Mouse (Mus musculus): Measurements from ENCODE around the gene Wt1. TPM values are rescaled to one million over a fixed set of nuclear protein-coding genes. Genes with fewer than 3 reads are reported as not detected.

Wt1 gene
- polyA plus RNA-seq, 1 experiment from 2014 or later = not detected

- H3K4me3 ChIP-seq (ENCODE audit: low read depth, low read length) = no peak within 1 kb of the TSS
- no peaks in the 10 kb centered on the region for H3K27me3 ChIP-seq (replicated peaks; ENCODE audit: control insufficient read depth, insufficient read depth, low read length)
- peaks cover 13% of the 10 kb centered on the region for H3K4me1 ChIP-seq (ENCODE audit: control insufficient read depth, insufficient read depth, low read length)
- no peak within 1 kb of the TSS for H3K27ac ChIP-seq (ENCODE audit: low read depth, low read length)
- ATAC-seq = no peak
- no peak within 1 kb of the TSS for H3K4me2 ChIP-seq (ENCODE audit: low read length)
- DNase-seq (ENCODE audit: low spot score) = no peak
- no peak within 1 kb of the TSS for H3K9ac ChIP-seq (ENCODE audit: low read length)
- 94% methylated on average over 2 of the region's 2 CpGs for WGBS
- no peaks in the 10 kb centered on the region for H3K36me3 ChIP-seq (ENCODE audit: control insufficient read depth, insufficient read depth, low read length)
- H3K9me3 ChIP-seq (replicated peaks; ENCODE audit: control insufficient read depth, low read length) = no peaks in the 10 kb centered on the region
Measured at GRCm38 (mm10) chr2:105091718-105092117, 34.6 kb upstream of the Wt1 start, which contains the start of gene Gm11060. Gene Gm11060 (plus strand): TSS chr2:105092018.

- Histone ChIP-seq H3K9ac (ENCODE audit: low read length) (no peak overlapping the region), H3K9me3 (replicated peaks; ENCODE audit: control insufficient read depth, low read length) (no peaks in the 10 kb centered on the region), H3K4me2 (ENCODE audit: low read length) (no peak overlapping the region), H3K27ac (ENCODE audit: low read depth, low read length) (no peak overlapping the region), H3K27me3 (replicated peaks; ENCODE audit: control insufficient read depth, insufficient read depth, low read length) (no peaks in the 10 kb centered on the region), H3K4me1 (ENCODE audit: control insufficient read depth, insufficient read depth, low read length) (no peaks in the 10 kb centered on the region; the same call in 1 of the 2 replicates), H3K36me3 (ENCODE audit: control insufficient read depth, insufficient read depth, low read length) (no peaks in the 10 kb centered on the region), H3K4me3 (ENCODE audit: low read depth, low read length) (no peak overlapping the region)
- 89% methylated on average over 22 of the region's 22 CpGs for WGBS
- no peak for ATAC-seq
- DNase-seq (ENCODE audit: low spot score) = no peak
Measured at GRCm38 (mm10) chr2:105097294-105097953, 28.9 kb upstream of the Wt1 start.

- H3K9ac ChIP-seq (ENCODE audit: low read length) = no peak overlapping the region
- ATAC-seq (0 out of 2 replicates have a peak, but pooled peaks have one; percentile 12), DNase-seq (ENCODE audit: low spot score) (peak; percentile 44)
- no peak overlapping the region for H3K4me2 ChIP-seq (ENCODE audit: low read length)
- H3K27me3 ChIP-seq (replicated peaks; ENCODE audit: control insufficient read depth, insufficient read depth, low read length) = no peaks in the 10 kb centered on the region
- no peaks in the 10 kb centered on the region for H3K9me3 ChIP-seq (replicated peaks; ENCODE audit: control insufficient read depth, low read length)
- H3K4me3 ChIP-seq (ENCODE audit: low read depth, low read length) = no peak overlapping the region
- no peaks in the 10 kb centered on the region; the same call in 1 of the 2 replicates for H3K4me1 ChIP-seq (ENCODE audit: control insufficient read depth, insufficient read depth, low read length)
- WGBS = 37% methylated on average over 7 of the region's 7 CpGs
- H3K27ac ChIP-seq (ENCODE audit: low read depth, low read length) = no peak overlapping the region
- H3K36me3 ChIP-seq (ENCODE audit: control insufficient read depth, insufficient read depth, low read length) = no peaks in the 10 kb centered on the region
Measured at GRCm38 (mm10) chr2:105099410-105099809, 26.9 kb upstream of the Wt1 start.

- Histone ChIP-seq H3K9me3 (replicated peaks; ENCODE audit: control insufficient read depth, low read length) (no peaks in the 10 kb centered on the region), H3K27me3 (replicated peaks; ENCODE audit: control insufficient read depth, insufficient read depth, low read length) (no peaks in the 10 kb centered on the region), H3K27ac (ENCODE audit: low read depth, low read length) (no peak overlapping the region), H3K36me3 (ENCODE audit: control insufficient read depth, insufficient read depth, low read length) (no peaks in the 10 kb centered on the region), H3K9ac (ENCODE audit: low read length) (no peak overlapping the region), H3K4me1 (ENCODE audit: control insufficient read depth, insufficient read depth, low read length) (no peaks in the 10 kb centered on the region; the same call in 1 of the 2 replicates), H3K4me2 (ENCODE audit: low read length) (no peak overlapping the region), H3K4me3 (ENCODE audit: low read depth, low read length) (no peak overlapping the region)
- DNase-seq (ENCODE audit: low spot score) = no peak
- ATAC-seq = no peak
- WGBS = 46% methylated on average over 7 of the region's 7 CpGs
Measured at GRCm38 (mm10) chr2:105100541-105100940, 25.8 kb upstream of the Wt1 start.

GRCm38 (mm10) chr2:105108703-105109158 lies 17.6 kb upstream of the Wt1 start:
- Histone ChIP-seq H3K9ac (ENCODE audit: low read length) (no peak overlapping the region), H3K9me3 (replicated peaks; ENCODE audit: control insufficient read depth, low read length) (no peaks in the 10 kb centered on the region), H3K4me2 (ENCODE audit: low read length) (no peak overlapping the region), H3K27ac (ENCODE audit: low read depth, low read length) (no peak overlapping the region), H3K36me3 (ENCODE audit: control insufficient read depth, insufficient read depth, low read length) (no peaks in the 10 kb centered on the region), H3K4me1 (ENCODE audit: control insufficient read depth, insufficient read depth, low read length) (no peaks in the 10 kb centered on the region), H3K27me3 (replicated peaks; ENCODE audit: control insufficient read depth, insufficient read depth, low read length) (peaks cover 17% of the 10 kb centered on the region; the same call in 1 of the 2 replicates), H3K4me3 (ENCODE audit: low read depth, low read length) (no peak overlapping the region)
- peak; percentile 91 for DNase-seq (ENCODE audit: low spot score)
- 1% methylated on average over 6 of the region's 6 CpGs for WGBS
- ATAC-seq = peak; percentile 93

GRCm38 (mm10) chr2:105114074-105114473 lies 12.3 kb upstream of the Wt1 start:
- 8% methylated on average over 9 of the region's 9 CpGs for WGBS
- Histone ChIP-seq H3K4me2 (ENCODE audit: low read length) (no peak overlapping the region), H3K27me3 (replicated peaks; ENCODE audit: control insufficient read depth, insufficient read depth, low read length) (peaks cover 49% of the 10 kb centered on the region)

GRCm38 (mm10) chr2:105117669-105118068 lies 8.7 kb upstream of the Wt1 start:
- Histone ChIP-seq H3K27ac (ENCODE audit: low read depth, low read length) (no peak overlapping the region), H3K4me3 (ENCODE audit: low read depth, low read length) (no peak overlapping the region), H3K9me3 (replicated peaks; ENCODE audit: control insufficient read depth, low read length) (no peaks in the 10 kb centered on the region), H3K9ac (ENCODE audit: low read length) (no peak overlapping the region), H3K4me2 (ENCODE audit: low read length) (no peak overlapping the region), H3K4me1 (ENCODE audit: control insufficient read depth, insufficient read depth, low read length) (no peaks in the 10 kb centered on the region), H3K27me3 (replicated peaks; ENCODE audit: control insufficient read depth, insufficient read depth, low read length) (peaks cover 74% of the 10 kb centered on the region), H3K36me3 (ENCODE audit: control insufficient read depth, insufficient read depth, low read length) (no peaks in the 10 kb centered on the region)
- DNase-seq (ENCODE audit: low spot score) = no peak
- WGBS = 80% methylated on average over 8 of the region's 8 CpGs
- ATAC-seq = no peak

More at GRCm38 (mm10) chr2:105114074-105114473, 12.3 kb upstream of the Wt1 start:
- Histone ChIP-seq H3K27ac (ENCODE audit: low read depth, low read length) (no peak overlapping the region), H3K9me3 (replicated peaks; ENCODE audit: control insufficient read depth, low read length) (no peaks in the 10 kb centered on the region), H3K36me3 (ENCODE audit: control insufficient read depth, insufficient read depth, low read length) (no peaks in the 10 kb centered on the region), H3K9ac (ENCODE audit: low read length) (no peak overlapping the region), H3K4me3 (ENCODE audit: low read depth, low read length) (no peak overlapping the region), H3K4me1 (ENCODE audit: control insufficient read depth, insufficient read depth, low read length) (no peaks in the 10 kb centered on the region)
- DNase-seq (ENCODE audit: low spot score) (no peak), ATAC-seq (no peak)

- Histone ChIP-seq H3K27ac (ENCODE audit: low read depth, low read length) (no peak overlapping the region), H3K4me3 (ENCODE audit: low read depth, low read length) (no peak overlapping the region), H3K4me1 (ENCODE audit: control insufficient read depth, insufficient read depth, low read length) (no peaks in the 10 kb centered on the region; the same call in 1 of the 2 replicates), H3K4me2 (ENCODE audit: low read length) (no peak overlapping the region), H3K9ac (ENCODE audit: low read length) (no peak overlapping the region), H3K36me3 (ENCODE audit: control insufficient read depth, insufficient read depth, low read length) (no peaks in the 10 kb centered on the region), H3K27me3 (replicated peaks; ENCODE audit: control insufficient read depth, insufficient read depth, low read length) (peaks cover 92% of the 10 kb centered on the region), H3K9me3 (replicated peaks; ENCODE audit: control insufficient read depth, low read length) (no peaks in the 10 kb centered on the region)
- WGBS = 4% methylated on average over 8 of the region's 8 CpGs
- ATAC-seq (no peak), DNase-seq (ENCODE audit: low spot score) (no peak)
Measured at GRCm38 (mm10) chr2:105122216-105122615, 4.1 kb upstream of the Wt1 start.

GRCm38 (mm10) chr2:105122886-105123285 lies 3.4 kb upstream of the Wt1 start:
- Histone ChIP-seq H3K9me3 (replicated peaks; ENCODE audit: control insufficient read depth, low read length) (no peaks in the 10 kb centered on the region), H3K36me3 (ENCODE audit: control insufficient read depth, insufficient read depth, low read length) (no peaks in the 10 kb centered on the region), H3K4me3 (ENCODE audit: low read depth, low read length) (no peak overlapping the region), H3K9ac (ENCODE audit: low read length) (no peak overlapping the region), H3K27me3 (replicated peaks; ENCODE audit: control insufficient read depth, insufficient read depth, low read length) (peaks cover 92% of the 10 kb centered on the region), H3K27ac (ENCODE audit: low read depth, low read length) (no peak overlapping the region), H3K4me1 (ENCODE audit: control insufficient read depth, insufficient read depth, low read length) (no peaks in the 10 kb centered on the region; the same call in 1 of the 2 replicates), H3K4me2 (ENCODE audit: low read length) (no peak overlapping the region)
- WGBS = under 1% methylated on average over 27 of the region's 27 CpGs
- DNase-seq (ENCODE audit: low spot score) (no peak), ATAC-seq (no peak)
